In genomic region chr2:30646833-30647232, GRCm38 (mm10) we compare ENCODE assay signal across 8 mouse cellular contexts. TPM values are rescaled to one million over a fixed set of nuclear protein-coding genes. Genes with fewer than 3 reads are reported as not detected.
A peak's percentile ranks its signal among the peaks of the same experiment; 100 is the strongest.
DNase-seq lines count a peak whose midpoint lies in the region; ATAC-seq lines count a peak whose summit lies in the region.
"Had no signal": no experiment of that assay in that cellular context is flagged by ENCODE, and none has a peak within 500 bp of the region (broad histone marks: within the 10 kb centered on the region; RNA-seq: fewer than 3 reads in every experiment).

No protein-coding gene starts in this region.

- WGBS in intestine, embryonic 16.5 days = 24% methylated on average over 5 of the region's 5 CpGs
- 6% methylated on average over 5 of the region's 5 CpGs for WGBS in neural tube, embryonic 14.5 days

- DNase-seq in adrenal gland, adult 2 months = peak; percentile 81
- peak; percentile 82 to 87 for DNase-seq in cerebellum, postnatal 14 days
- peak; percentile 76 for DNase-seq in gastrocnemius, postnatal 10 days
- peak; percentile 75 to 83 for DNase-seq in left cerebral cortex, postnatal 25 days (ENCODE audit: low spot score in 2 of 2)

- peak overlapping the region; percentile 52 for H3K9ac ChIP-seq in intestine, embryonic 16.5 days (ENCODE audit: low read depth, low read length)
- peak overlapping the region; percentile 21; the same call in 1 of the 2 replicates for H3K9ac ChIP-seq in neural tube, embryonic 14.5 days (replicated peaks; ENCODE audit: low read depth, low read length)
- H3K9ac ChIP-seq: liver, embryonic 14.5 days had no signal

- H3K27me3 ChIP-seq in intestine, embryonic 16.5 days (replicated peaks; ENCODE audit: control insufficient read depth, insufficient read depth, low read length) = no peaks in the 10 kb centered on the region
- no peaks in the 10 kb centered on the region for H3K27me3 ChIP-seq in neural tube, embryonic 14.5 days (ENCODE audit: control insufficient read depth, insufficient read depth, low read length)

- ATAC-seq in intestine, embryonic 16.5 days = peak; percentile 58
- ATAC-seq in neural tube, embryonic 14.5 days (ENCODE audit: low read depth) = peak; percentile 70
- ATAC-seq in megakaryocyte-erythroid progenitor cell, adult 5-6 weeks (replicated peaks; ENCODE audit: low FRiP score, low TSS enrichment, poor library complexity, severe bottlenecking) = no peak

- H3K27ac ChIP-seq in intestine, embryonic 16.5 days (ENCODE audit: low read length) = peak overlapping the region; percentile 79
- peak overlapping the region; percentile 97 for H3K27ac ChIP-seq in neural tube, embryonic 14.5 days (ENCODE audit: low read depth, low read length)
- H3K27ac ChIP-seq: liver, embryonic 14.5 days had no signal

- H3K4me3 ChIP-seq in intestine, embryonic 16.5 days (ENCODE audit: low read length) = no peak overlapping the region
- H3K4me3 ChIP-seq in neural tube, embryonic 14.5 days (ENCODE audit: low read depth, low read length) = no peak overlapping the region

- no peak overlapping the region for H3K4me2 ChIP-seq in intestine, embryonic 16.5 days (ENCODE audit: low read depth, low read length)
- peak overlapping the region; percentile 19; the same call in 1 of the 2 replicates for H3K4me2 ChIP-seq in neural tube, embryonic 14.5 days (ENCODE audit: low read depth, low read length)

- H3K4me1 ChIP-seq in intestine, embryonic 16.5 days (ENCODE audit: control insufficient read depth, insufficient read depth, low read length) = peaks cover 29% of the 10 kb centered on the region
- peaks cover 40% of the 10 kb centered on the region for H3K4me1 ChIP-seq in neural tube, embryonic 14.5 days (ENCODE audit: control insufficient read depth, insufficient read depth, low read length)

- intact Hi-C loops in left cerebral cortex, postnatal 25 days (cut with DNase I) = no loop called here

- H3K9me3 ChIP-seq in intestine, embryonic 16.5 days (ENCODE audit: control insufficient read depth, low read length) = no peaks in the 10 kb centered on the region
- no peaks in the 10 kb centered on the region for H3K9me3 ChIP-seq in neural tube, embryonic 14.5 days (ENCODE audit: control insufficient read depth, low read length)

- no peaks in the 10 kb centered on the region for H3K36me3 ChIP-seq in intestine, embryonic 16.5 days (ENCODE audit: control insufficient read depth, insufficient read depth, low read length)
- H3K36me3 ChIP-seq in neural tube, embryonic 14.5 days (ENCODE audit: control insufficient read depth, insufficient read depth, low read length) = no peaks in the 10 kb centered on the region

RNA-seq across cellular contexts. Expression of gene Cstad, which starts 52.0 kb away (rescaled TPM):
- total RNA-seq in adrenal gland, adult 2 months (2021) = 1 to 10 TPM; 1.1 to 1.8 TPM
- polyA plus RNA-seq in adrenal gland, adult 2 months (2012; rRNA removed) = 0.29 and 0.30 TPM in 2 replicates
- 1 to 10 TPM; 5.3 to 5.9 TPM for total RNA-seq in gastrocnemius, postnatal 10 days (2021)
- polyA plus RNA-seq in intestine, embryonic 16.5 days (2015; fragmentation: Nextera tagmentation; extraction: Ambion mirVana) = 0.58 and 0.99 TPM in 2 replicates
- total RNA-seq in left cerebral cortex, postnatal 25 days (2021) = 1 to 10 TPM; 4.2 to 5.5 TPM
- polyA plus RNA-seq in neural tube, embryonic 14.5 days (2014; fragmentation: Nextera tagmentation; extraction: Ambion mirVana) = 1.2 and 1.3 TPM in 2 replicates
- total RNA-seq in megakaryocyte-erythroid progenitor cell, adult 5-6 weeks (2014; fragmentation: Nextera tagmentation) = 2.7 TPM in 1 of 2 replicates, not detected in the other
- total RNA-seq in megakaryocyte-erythroid progenitor cell, adult 5-6 weeks (2017) = 1.0 TPM in 1 of 2 replicates, not detected in the other
